Mouse (Mus musculus) embryo, embryonic 10 days (tissue): ENCODE measurements at regions not wholly inside any gene's neighbourhood (a gene's known extent, or its start where the extent isn't known, plus 50 kb on each side); places are given as distances from the start of the nearest gene placed in this dataset.

Experiments used
- DNase-seq: peaks from one replicate; pipeline ENCODE4 v3.0.0-alpha.2; 2015; ENCODE audit warnings: low spot score

- DNase-seq: no peak
Observed at GRCm38 (mm10) chr10:117461791-117462516, 82.1 kb upstream of the Cpsf6 start.

DNA sequence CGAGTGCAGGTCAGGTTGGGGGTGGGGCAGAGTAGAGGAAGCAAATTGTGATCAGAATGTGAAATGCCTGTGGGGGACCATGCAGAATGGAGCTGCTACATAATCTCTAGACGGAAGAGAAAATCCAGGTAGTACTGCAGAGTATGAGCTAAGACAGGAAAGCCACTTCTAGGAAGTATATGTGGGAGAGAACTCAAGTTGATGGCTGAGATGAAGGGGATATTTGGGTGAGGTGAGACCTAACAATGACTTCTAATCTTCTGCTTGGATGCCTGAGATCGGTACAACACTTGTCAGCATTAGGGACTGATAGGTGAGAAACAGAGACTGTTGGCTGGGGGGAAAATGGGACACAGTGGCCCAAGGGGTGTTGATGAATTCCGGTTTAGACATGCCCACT, 81.4 kb upstream of the Cpsf6 start:
- no peak for DNase-seq

DNA sequence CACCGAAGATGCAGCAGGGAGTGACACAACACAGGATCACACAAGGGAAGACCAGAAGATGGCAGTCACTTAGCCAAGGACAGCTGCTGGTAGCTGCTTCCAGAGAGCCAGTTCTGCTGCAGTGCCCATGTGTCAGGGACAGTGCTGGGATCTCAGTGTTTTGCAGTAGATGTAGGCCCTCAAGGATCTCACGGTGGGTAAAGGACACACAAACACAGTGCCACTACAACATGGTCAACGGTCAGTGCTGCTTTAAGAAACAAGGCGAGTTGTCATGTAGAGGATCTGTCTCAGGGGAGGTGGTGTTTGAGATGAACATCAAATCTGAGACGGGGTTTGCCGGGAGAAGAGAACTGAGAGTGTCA, 80.5 kb upstream of the Cpsf6 start:
- DNase-seq: no peak

DNA sequence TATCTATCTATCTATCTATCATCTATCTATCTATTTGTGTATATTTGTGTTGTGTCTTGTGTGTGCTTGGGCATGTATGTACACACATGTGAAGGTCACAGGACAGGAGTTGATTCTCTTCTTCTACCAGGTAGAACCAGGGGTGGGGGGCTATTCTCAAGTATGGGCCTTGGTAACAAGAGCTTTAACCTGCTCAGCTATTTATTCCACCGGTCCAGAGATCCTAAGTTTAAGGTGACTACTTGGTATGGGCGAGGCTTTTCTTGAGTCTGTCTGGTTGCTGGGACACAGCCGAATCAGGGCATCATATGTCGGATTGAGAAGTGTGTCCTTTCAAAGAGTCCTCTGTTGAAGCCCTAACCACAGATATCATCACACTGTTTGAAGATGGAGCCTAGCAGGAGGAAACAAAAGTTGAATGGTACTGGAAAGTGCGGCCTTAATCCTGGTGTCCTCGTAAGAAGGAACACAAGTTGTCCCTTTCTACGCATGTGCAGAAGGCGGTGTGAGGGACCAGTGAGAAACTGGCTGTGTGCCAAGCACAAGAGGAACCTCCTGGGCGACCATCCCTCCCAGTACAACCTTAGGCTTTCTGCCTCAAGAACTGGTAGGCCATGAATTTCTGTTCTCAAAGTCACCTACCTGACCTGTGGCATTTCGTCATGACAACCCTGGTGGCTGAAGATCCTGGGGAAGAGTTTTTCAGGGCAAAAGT, 80.0 kb upstream of the Cpsf6 start:
- no peak for DNase-seq

DNA sequence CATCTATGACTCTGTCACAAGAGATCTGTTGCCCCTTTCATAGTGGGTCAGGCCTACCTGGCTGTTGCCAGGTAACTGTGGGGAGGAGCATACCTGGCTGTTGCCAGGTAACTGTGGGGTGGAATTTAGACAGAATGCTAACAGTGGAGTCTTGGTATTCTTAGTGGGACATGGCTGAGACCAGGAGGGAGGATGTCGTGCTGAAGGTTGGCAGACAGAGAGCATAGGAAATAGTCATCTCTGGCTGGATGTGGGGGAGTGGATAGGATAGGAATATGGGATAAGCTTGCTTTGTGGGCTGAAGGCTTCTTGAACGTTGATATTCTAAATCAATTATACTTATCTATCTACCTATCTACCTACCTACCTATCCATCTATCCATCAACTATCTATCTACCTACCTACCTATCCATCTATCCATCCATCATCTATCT, 79.2 kb upstream of the Cpsf6 start:
- no peak for DNase-seq

GRCm38 (mm10) chr10:117458271-117459040, 78.6 kb upstream of the Cpsf6 start:
- DNase-seq: no peak

DNA sequence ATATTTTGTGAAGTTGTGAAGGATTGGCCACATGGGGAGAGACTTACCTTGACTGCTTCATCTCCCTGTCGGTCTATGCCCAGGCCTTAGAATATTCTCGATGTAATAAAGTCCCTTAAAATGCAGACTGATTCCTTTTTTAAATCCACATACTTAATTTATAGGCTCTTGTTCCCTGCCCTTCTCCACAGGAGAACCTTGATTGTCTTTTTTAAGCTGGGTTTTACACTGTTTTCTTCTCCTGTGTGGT, 77.8 kb upstream of the Cpsf6 start:
- DNase-seq: no peak

DNA sequence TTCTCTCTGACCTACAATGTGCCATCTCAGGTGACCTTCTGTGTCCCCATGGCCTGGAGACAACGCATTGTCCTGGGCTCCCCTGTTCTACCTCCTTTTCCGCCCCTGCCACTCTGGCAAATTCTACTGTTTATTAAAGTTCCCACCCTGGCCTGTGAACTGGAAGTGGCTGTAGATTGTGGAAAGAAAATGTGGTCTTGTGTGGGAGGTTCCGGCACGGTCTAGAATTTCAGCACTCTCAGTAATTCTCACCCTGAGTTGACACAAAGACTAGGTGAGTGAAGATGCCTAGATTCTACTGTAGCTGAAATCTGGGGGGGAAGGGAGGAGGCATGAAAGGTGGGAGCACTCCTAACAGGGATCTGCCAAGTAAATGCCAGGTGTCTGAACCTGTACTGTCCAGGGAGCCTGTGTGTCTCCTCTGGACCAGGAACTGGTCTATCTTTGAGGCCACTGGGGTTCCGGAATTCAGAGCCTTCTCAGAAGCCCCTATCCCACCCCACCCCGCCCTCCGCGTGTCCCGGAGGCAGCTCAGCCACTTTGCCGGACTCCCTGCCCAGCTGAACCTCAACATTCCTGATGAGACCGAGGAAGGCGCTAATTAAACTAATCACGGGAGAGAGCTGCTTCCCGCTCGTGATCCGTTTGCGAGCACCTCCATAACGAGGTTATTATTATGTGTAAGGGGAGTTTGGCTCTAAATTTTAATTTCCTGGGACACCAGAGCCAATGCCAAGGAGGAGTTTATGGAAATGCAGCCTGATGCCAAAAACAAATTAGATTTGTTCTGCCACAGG, 77.3 kb upstream of the Cpsf6 start:
- DNase-seq: no peak

DNA sequence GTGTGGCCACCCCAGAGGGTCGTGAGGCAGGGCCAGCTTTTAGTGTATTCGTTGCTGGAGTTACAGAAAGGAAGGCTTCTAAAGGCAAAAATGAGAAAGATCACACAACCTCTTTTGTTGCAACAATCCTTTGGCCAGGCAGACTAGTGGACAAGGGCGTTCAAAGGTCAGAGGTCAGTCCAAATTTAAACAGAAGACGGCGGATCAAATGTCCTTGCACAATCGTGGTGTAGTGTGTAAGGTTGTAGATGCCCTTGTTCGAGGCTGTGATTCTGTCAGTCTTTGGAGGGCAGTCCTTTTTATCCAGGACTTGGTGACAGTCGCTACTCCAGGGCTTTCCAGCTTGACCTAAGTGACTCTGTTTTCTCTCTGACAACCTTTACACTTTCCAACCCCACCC, 76.6 kb upstream of the Cpsf6 start:
- DNase-seq: no peak

- DNase-seq: peak; percentile 79
Observed at GRCm38 (mm10) chr10:117455595-117456302, 75.9 kb upstream of the Cpsf6 start.

GRCm38 (mm10) chr10:117454711-117455591, 75.1 kb upstream of the Cpsf6 start:
- no peak for DNase-seq

GRCm38 (mm10) chr10:117454171-117454500, 74.3 kb upstream of the Cpsf6 start:
- no peak for DNase-seq

DNA sequence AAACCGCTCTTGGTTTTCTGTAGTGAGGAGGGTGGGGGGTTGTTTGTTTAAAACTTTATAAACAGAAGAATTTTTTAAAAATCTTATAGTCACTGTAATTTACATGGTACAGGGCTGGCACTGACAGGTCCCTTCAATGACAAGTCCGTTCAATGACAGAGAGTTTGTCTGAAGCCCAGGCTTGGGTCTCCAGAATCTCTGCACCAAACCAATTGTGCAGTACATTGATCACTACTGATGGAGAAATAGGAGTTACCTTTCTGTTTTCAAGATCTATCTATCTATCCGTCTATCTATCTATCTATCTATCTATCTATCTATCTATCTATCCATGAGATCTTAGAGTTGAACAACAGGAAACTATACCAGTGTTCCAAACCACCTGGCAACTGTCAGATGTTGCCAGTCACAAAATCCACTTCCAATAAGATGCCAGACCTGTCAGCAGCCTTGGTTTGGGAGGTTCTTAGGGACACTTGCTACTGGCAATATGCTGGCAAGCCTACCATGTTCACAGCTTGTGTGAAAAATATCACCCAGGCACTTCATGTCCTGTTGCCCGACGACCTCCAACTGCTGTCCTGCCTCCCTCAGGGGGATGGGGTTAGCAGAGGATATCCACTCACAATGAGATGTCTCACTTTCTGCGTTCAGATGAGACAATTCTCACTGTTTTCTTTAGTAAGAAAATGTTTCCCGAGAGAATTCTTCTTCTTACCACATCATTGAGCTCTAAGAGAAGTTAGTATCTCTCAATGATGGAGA, 73.8 kb upstream of the Cpsf6 start:
- no peak for DNase-seq

DNA sequence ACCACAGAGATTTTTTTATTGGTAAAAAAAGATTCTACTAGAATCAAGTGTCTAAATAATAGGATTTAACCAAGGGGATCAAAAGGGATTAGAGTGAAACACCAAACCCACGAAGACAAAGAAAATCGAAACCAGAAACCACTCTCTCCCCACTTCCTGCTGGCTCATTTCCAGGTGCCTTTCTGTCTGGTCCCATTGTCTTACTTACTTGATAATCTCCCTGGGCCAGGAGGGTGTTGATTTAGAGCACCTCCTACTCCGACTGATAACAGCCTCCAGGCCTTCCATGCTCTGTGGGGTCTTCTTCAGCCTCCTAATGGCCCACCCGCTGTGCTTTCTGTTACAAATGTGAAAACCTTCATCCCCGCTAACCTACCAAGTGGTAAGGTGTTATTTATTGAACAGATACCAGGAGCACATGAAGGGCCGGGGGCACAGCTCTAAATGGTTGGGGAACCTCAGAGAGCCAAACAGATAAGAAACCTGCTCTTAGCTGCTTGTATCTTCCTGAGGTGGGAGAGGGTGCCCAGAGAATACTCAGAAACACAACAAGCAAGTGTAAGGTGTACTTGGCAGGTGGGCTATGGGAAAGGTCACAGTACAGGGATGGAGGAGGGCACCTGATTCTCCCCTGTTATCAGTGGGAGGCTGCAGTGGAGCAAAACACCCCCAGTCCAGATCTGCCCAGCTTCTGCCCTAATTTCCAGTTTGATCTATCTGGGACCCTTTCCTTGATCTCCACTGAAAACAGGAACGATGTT, 72.6 kb upstream of the Cpsf6 start:
- no peak for DNase-seq

DNA sequence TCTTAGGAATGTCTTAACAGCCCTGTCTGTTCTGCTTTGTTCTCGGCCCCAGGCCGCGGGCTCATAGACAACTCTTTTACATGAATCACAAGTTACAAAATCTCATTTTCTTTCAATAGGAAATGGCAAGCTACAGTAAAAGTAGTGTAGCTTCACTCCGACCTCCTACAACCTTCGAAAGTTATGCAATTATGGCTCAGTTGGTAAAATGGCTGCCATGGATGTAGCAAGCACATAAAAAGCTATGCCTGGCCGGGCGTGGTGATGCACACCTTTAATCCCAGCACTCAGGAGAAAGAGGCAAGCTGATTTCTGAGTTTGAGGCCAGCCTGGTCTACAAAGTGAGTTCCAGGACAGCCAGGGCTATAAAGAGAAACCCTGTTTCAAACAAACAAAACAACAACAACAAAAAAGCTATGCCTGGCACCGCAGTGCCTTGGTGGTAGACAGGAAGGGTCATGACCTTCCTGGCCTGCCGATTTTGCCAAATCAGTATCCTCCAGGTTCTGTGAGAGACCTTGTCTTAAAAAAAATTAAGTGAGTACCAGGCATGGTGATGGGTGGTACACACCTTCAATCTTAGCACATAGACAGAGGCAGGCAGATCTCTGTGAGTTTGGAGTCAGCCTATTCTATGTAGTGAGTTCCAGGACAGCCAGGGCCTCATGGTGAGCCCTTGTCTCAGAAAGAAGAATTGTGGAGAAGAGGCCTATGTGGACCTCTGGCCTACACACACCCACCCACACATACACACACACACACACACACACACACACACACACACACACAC, 71.8 kb upstream of the Cpsf6 start:
- no peak for DNase-seq

GRCm38 (mm10) chr10:117450631-117451030, 70.8 kb upstream of the Cpsf6 start:
- DNase-seq: no peak

GRCm38 (mm10) chr10:117450240-117450569, 70.4 kb upstream of the Cpsf6 start:
- DNase-seq: no peak

GRCm38 (mm10) chr10:117449416-117450239, 69.8 kb upstream of the Cpsf6 start:
- no peak for DNase-seq
